14 mouse cellular contexts compared by ENCODE assay signal in the genomic region with DNA sequence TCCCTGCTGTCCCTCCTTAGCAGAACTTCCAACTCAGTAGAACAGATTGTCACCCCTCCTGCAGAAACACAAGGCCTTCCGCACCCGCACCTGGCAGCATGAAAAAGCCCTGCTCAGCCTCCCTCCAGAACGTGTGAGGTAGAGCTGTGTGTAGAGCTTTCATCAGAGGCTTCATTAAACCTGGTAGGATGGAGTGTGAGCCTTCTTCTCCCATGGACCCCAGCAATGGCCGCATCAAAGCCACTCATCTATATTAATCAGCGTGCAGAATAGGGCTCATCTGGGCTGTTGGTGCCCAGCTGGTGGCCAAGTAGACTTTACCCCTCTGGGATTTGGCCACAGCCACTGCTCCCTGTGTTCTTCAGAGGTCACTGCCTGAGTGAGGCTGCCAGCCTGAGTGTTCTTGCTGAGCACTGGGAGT.
DNase-seq lines count a peak whose midpoint lies in the region; ATAC-seq and TF ChIP-seq lines count a peak whose summit lies in the region.
"Had no signal": no experiment of that assay in that cellular context is flagged by ENCODE, and none has a peak within 500 bp of the region (broad histone marks: within the 10 kb centered on the region; RNA-seq: fewer than 3 reads in every experiment).

No protein-coding gene starts in this region.

- no peaks in the 10 kb centered on the region for H3K9me3 ChIP-seq in hindbrain, postnatal 0 days (ENCODE audit: low read length)
- no peaks in the 10 kb centered on the region for H3K9me3 ChIP-seq in hindbrain, embryonic 14.5 days (ENCODE audit: control insufficient read depth, low read length)
- H3K9me3 ChIP-seq in midbrain, embryonic 16.5 days (replicated peaks; ENCODE audit: control insufficient read depth, low read length, poor library complexity, severe bottlenecking) = no peaks in the 10 kb centered on the region
- no peaks in the 10 kb centered on the region for H3K9me3 ChIP-seq in midbrain, embryonic 11.5 days (ENCODE audit: control insufficient read depth, low read length)
- H3K9me3 ChIP-seq in limb, embryonic 10.5 days (replicated peaks) = no peaks in the 10 kb centered on the region
- H3K9me3 ChIP-seq: embryonic facial prominence, embryonic 15.5 days; forebrain, embryonic 12.5 days; heart, embryonic 10.5 days had no signal

- H3K4me3 ChIP-seq in hindbrain, postnatal 0 days (ENCODE audit: low read length) = no peak overlapping the region
- no peak overlapping the region for H3K4me3 ChIP-seq in hindbrain, embryonic 14.5 days (replicated peaks; ENCODE audit: low read length)
- H3K4me3 ChIP-seq in midbrain, embryonic 16.5 days (ENCODE audit: low read depth, low read length) = no peak overlapping the region
- H3K4me3 ChIP-seq in midbrain, embryonic 11.5 days (ENCODE audit: low read depth, low read length) = no peak overlapping the region
- H3K4me3 ChIP-seq in limb, embryonic 10.5 days = no peak overlapping the region
- H3K4me3 ChIP-seq: embryonic facial prominence, embryonic 15.5 days; forebrain, embryonic 12.5 days; gastrocnemius, adult 2 months; heart, embryonic 10.5 days had no signal

- no peaks in the 10 kb centered on the region for H3K36me3 ChIP-seq in hindbrain, postnatal 0 days (ENCODE audit: insufficient read depth, low read length)
- no peaks in the 10 kb centered on the region for H3K36me3 ChIP-seq in hindbrain, embryonic 14.5 days (replicated peaks; ENCODE audit: control insufficient read depth, insufficient read depth)
- H3K36me3 ChIP-seq in midbrain, embryonic 16.5 days (ENCODE audit: control insufficient read depth, insufficient read depth, low read length) = no peaks in the 10 kb centered on the region
- no peaks in the 10 kb centered on the region for H3K36me3 ChIP-seq in midbrain, embryonic 11.5 days (ENCODE audit: control insufficient read depth, insufficient read depth, low read length)
- peaks cover 4% of the 10 kb centered on the region; the same call in 1 of the 2 replicates for H3K36me3 ChIP-seq in limb, embryonic 10.5 days
- H3K36me3 ChIP-seq: embryonic facial prominence, embryonic 15.5 days; forebrain, embryonic 12.5 days; heart, embryonic 10.5 days had no signal

- H3K9ac ChIP-seq in hindbrain, postnatal 0 days (replicated peaks; ENCODE audit: low read length) = no peak overlapping the region
- H3K9ac ChIP-seq in hindbrain, embryonic 14.5 days = no peak overlapping the region
- no peak overlapping the region for H3K9ac ChIP-seq in midbrain, embryonic 16.5 days (ENCODE audit: low read depth, low read length)
- no peak overlapping the region for H3K9ac ChIP-seq in midbrain, embryonic 11.5 days (ENCODE audit: low read length)
- H3K9ac ChIP-seq: embryonic facial prominence, embryonic 15.5 days; forebrain, embryonic 12.5 days had no signal

- ATAC-seq in hindbrain, postnatal 0 days = no peak
- ATAC-seq in hindbrain, embryonic 14.5 days (ENCODE audit: low FRiP score) = no peak
- ATAC-seq in midbrain, embryonic 16.5 days = no peak
- no peak for ATAC-seq in midbrain, embryonic 11.5 days (ENCODE audit: low FRiP score)

- peak; percentile 42 for DNase-seq in hindbrain, postnatal 0 days (ENCODE audit: low spot score)
- no peak for DNase-seq in hindbrain, embryonic 14.5 days (ENCODE audit: low spot score)
- DNase-seq in midbrain, embryonic 11.5 days (ENCODE audit: low spot score, missing footprints) = no peak
- DNase-seq in cerebellum, adult 9-10 months = peak; percentile 87
- peak; percentile 71 to 88 for DNase-seq in kidney, postnatal 25 days
- DNase-seq in limb, embryonic 10.5 days (ENCODE audit: low spot score) = no peak
- no peak for DNase-seq in lung, postnatal 14 days
- DNase-seq: gastrocnemius, adult 2 months had no signal

- 69% methylated on average over 5 of the region's 5 CpGs for WGBS in hindbrain, postnatal 0 days
- 77% methylated on average over 5 of the region's 5 CpGs for WGBS in hindbrain, embryonic 14.5 days
- 66% methylated on average over 5 of the region's 5 CpGs for WGBS in midbrain, embryonic 16.5 days
- 84% methylated on average over 5 of the region's 5 CpGs for WGBS in midbrain, embryonic 11.5 days
- 84% methylated on average over 5 of the region's 5 CpGs for WGBS in limb, embryonic 10.5 days

- H3K27ac ChIP-seq in hindbrain, postnatal 0 days = no peak overlapping the region
- H3K27ac ChIP-seq in hindbrain, embryonic 14.5 days = no peak overlapping the region
- 0 out of 2 replicates have a peak overlapping the region, but pooled peaks have one; percentile 2 for H3K27ac ChIP-seq in midbrain, embryonic 16.5 days (ENCODE audit: low read length)
- H3K27ac ChIP-seq in midbrain, embryonic 11.5 days (ENCODE audit: low read depth, low read length) = no peak overlapping the region
- no peak overlapping the region for H3K27ac ChIP-seq in limb, embryonic 10.5 days
- H3K27ac ChIP-seq: embryonic facial prominence, embryonic 15.5 days; forebrain, embryonic 12.5 days; gastrocnemius, adult 2 months; heart, embryonic 10.5 days; kidney, postnatal 0 days had no signal

- H3K4me2 ChIP-seq in hindbrain, postnatal 0 days (ENCODE audit: low read depth, low read length) = no peak overlapping the region
- H3K4me2 ChIP-seq in hindbrain, embryonic 14.5 days (replicated peaks) = no peak overlapping the region
- no peak overlapping the region for H3K4me2 ChIP-seq in midbrain, embryonic 16.5 days (ENCODE audit: low read length)
- H3K4me2 ChIP-seq in midbrain, embryonic 11.5 days = no peak overlapping the region
- H3K4me2 ChIP-seq: embryonic facial prominence, embryonic 15.5 days; forebrain, embryonic 12.5 days; liver, embryonic 11.5 days had no signal

- no peaks in the 10 kb centered on the region for H3K4me1 ChIP-seq in hindbrain, postnatal 0 days (ENCODE audit: insufficient read depth, low read length)
- peaks cover 3% of the 10 kb centered on the region; the same call in 1 of the 2 replicates for H3K4me1 ChIP-seq in hindbrain, embryonic 14.5 days (replicated peaks; ENCODE audit: control insufficient read depth, insufficient read depth, low read length)
- peaks cover 5% of the 10 kb centered on the region; the same call in 1 of the 2 replicates for H3K4me1 ChIP-seq in midbrain, embryonic 16.5 days (ENCODE audit: control insufficient read depth, insufficient read depth, low read length)
- no peaks in the 10 kb centered on the region for H3K4me1 ChIP-seq in midbrain, embryonic 11.5 days (ENCODE audit: control insufficient read depth, insufficient read depth, low read length)
- H3K4me1 ChIP-seq in limb, embryonic 10.5 days = peaks cover 14% of the 10 kb centered on the region; the same call in 1 of the 2 replicates
- H3K4me1 ChIP-seq: embryonic facial prominence, embryonic 15.5 days; heart, embryonic 10.5 days had no signal

- no peaks in the 10 kb centered on the region for H3K27me3 ChIP-seq in hindbrain, postnatal 0 days (ENCODE audit: insufficient read depth, low read length)
- H3K27me3 ChIP-seq in hindbrain, embryonic 14.5 days (ENCODE audit: control insufficient read depth, insufficient read depth, low read length) = no peaks in the 10 kb centered on the region
- H3K27me3 ChIP-seq in midbrain, embryonic 16.5 days (ENCODE audit: control insufficient read depth, insufficient read depth, low read depth, low read length) = no peaks in the 10 kb centered on the region
- H3K27me3 ChIP-seq in midbrain, embryonic 11.5 days (ENCODE audit: control insufficient read depth, insufficient read depth, low read length) = no peaks in the 10 kb centered on the region
- H3K27me3 ChIP-seq in limb, embryonic 10.5 days (ENCODE audit: low read depth, poor library complexity, severe bottlenecking) = no peaks in the 10 kb centered on the region
- H3K27me3 ChIP-seq: embryonic facial prominence, embryonic 15.5 days; forebrain, embryonic 12.5 days had no signal

- TF ChIP-seq CTCF in hindbrain, postnatal 0 days (IDR thresholded peaks at IDR 0.05; ENCODE audit: low read depth) = no peak

Comparison
In these comparisons a context has a peak if more than half of its experiments do, and no peak if none do; other contexts are left out.
1. DNase-seq: peak in hindbrain, postnatal 0 days (single experiment), cerebellum, adult 9-10 months (single experiment) and kidney, postnatal 25 days (2 of 2); none in hindbrain, embryonic 14.5 days (single experiment), midbrain, embryonic 11.5 days (single experiment), limb, embryonic 10.5 days (single experiment) and lung, postnatal 14 days (single experiment).